Mouse (Mus musculus) bone marrow, adult 2 months (tissue): ENCODE data around the gene Atp6v1c2. TPM values are rescaled to one million over a fixed set of nuclear protein-coding genes. Genes with fewer than 3 reads are reported as not detected.
A peak's percentile ranks its signal among the peaks of the same experiment; 100 is the strongest.

Source experiments
- H3K27ac ChIP-seq: fragments of 200-500 bp; 2 replicates; pipeline ENCODE4 v1.5.1; 2012; ENCODE audit warnings: low read depth, mild to moderate bottlenecking, control low read depth, inconsistent platforms, low read length; ENCODE audit not compliant: control insufficient read depth, poor library complexity, insufficient read depth
- H3K4me1 ChIP-seq: fragments of 200-500 bp; 2 replicates; pipeline ENCODE4 v1.6.1; 2011; ENCODE audit warnings: low read length; ENCODE audit not compliant: control insufficient read depth, insufficient read depth
- H3K4me3 ChIP-seq: fragments of 200-500 bp; replicated peaks from 2 replicates; pipeline ENCODE3; 2011; ENCODE audit warnings: mild to moderate bottlenecking, low read depth, low read length, control low read depth; ENCODE audit not compliant: control insufficient read depth
- CTCF ChIP-seq: fragments of 200-500 bp; IDR thresholded peaks from 2 replicates; pipeline ENCODE4 v1.5.1; 2011; ENCODE audit warnings: low read length, control low read depth; ENCODE audit not compliant: control insufficient read depth, insufficient read depth
- POLR2A ChIP-seq: fragments of 200-500 bp; IDR thresholded peaks from 2 replicates; pipeline ENCODE4 v1.6.1; 2011; ENCODE audit warnings: low read depth, mild to moderate bottlenecking, control low read depth, low read length, borderline replicate concordance; ENCODE audit not compliant: control insufficient read depth
- WGBS: fragments of 180-500 bp; shearing (Covaris S2); methylation state at CpG from one replicate; pipeline ENCODE4 v1.1.7; 2018; 5-methylcytosine and 5-hydroxymethylcytosine counted together
- polyA plus RNA-seq: library from polyadenylated mRNA; stranded (reverse); fragments of >200 nt; gene quantifications from 2 replicates; pipeline ENCODE4 v1.2.4, GENCODE M21; 2011; ENCODE audit warnings: low replicate concordance; ENCODE audit not compliant: missing spikeins, insufficient read depth, insufficient read length

Gene Atp6v1c2
- polyA plus RNA-seq, 1 experiment = 2.6 TPM

- TF ChIP-seq POLR2A (no peak), CTCF (no peak)
- Histone ChIP-seq H3K4me3 (no peak overlapping the region), H3K4me1 (peaks cover 1% of the 10 kb centered on the region), H3K27ac (no peak overlapping the region)
- WGBS = 90% methylated on average over 2 of the region's 2 CpGs
Observed at GRCm38 (mm10) chr12:17264826-17265225, 64.3 kb downstream of the Atp6v1c2 start.

GRCm38 (mm10) chr12:17263881-17264280 lies 65.3 kb downstream of the Atp6v1c2 start:
- H3K4me3 ChIP-seq = no peak overlapping the region
- peaks cover 1% of the 10 kb centered on the region for H3K4me1 ChIP-seq
- 15% methylated on average over 3 of the region's 3 CpGs for WGBS
- no peak for TF ChIP-seq CTCF
- TF ChIP-seq POLR2A = no peak
- no peak overlapping the region for H3K27ac ChIP-seq

GRCm38 (mm10) chr12:17261005-17261404 lies 68.2 kb downstream of the Atp6v1c2 start:
- Histone ChIP-seq H3K4me3 (no peak overlapping the region), H3K27ac (no peak overlapping the region), H3K4me1 (no peaks in the 10 kb centered on the region; the same call in 1 of the 2 replicates)
- WGBS = 87% methylated on average over 3 of the region's 3 CpGs
- TF ChIP-seq CTCF = no peak
- no peak for TF ChIP-seq POLR2A

GRCm38 (mm10) chr12:17258431-17258830 lies 70.7 kb downstream of the Atp6v1c2 start:
- TF ChIP-seq POLR2A (no peak), CTCF (no peak)
- WGBS = 86% methylated on average over 7 of the region's 7 CpGs
- no peak overlapping the region for H3K4me3 ChIP-seq
- no peaks in the 10 kb centered on the region for H3K4me1 ChIP-seq
- no peak overlapping the region for H3K27ac ChIP-seq

GRCm38 (mm10) chr12:17256905-17257304 lies 72.3 kb downstream of the Atp6v1c2 start:
- TF ChIP-seq CTCF (peak; percentile 73), POLR2A (no peak)
- no peak overlapping the region for H3K4me3 ChIP-seq
- H3K27ac ChIP-seq = no peak overlapping the region
- 5% methylated on average over 9 of the region's 10 CpGs for WGBS
- H3K4me1 ChIP-seq = no peaks in the 10 kb centered on the region

- Histone ChIP-seq H3K27ac (no peak overlapping the region), H3K4me1 (no peaks in the 10 kb centered on the region), H3K4me3 (no peak overlapping the region)
- 67% methylated on average over 6 of the region's 6 CpGs for WGBS
- TF ChIP-seq POLR2A (no peak), CTCF (no peak)
Observed at GRCm38 (mm10) chr12:17255602-17256001, 73.6 kb downstream of the Atp6v1c2 start.

GRCm38 (mm10) chr12:17253069-17253468 lies 76.1 kb downstream of the Atp6v1c2 start:
- Histone ChIP-seq H3K4me3 (no peak overlapping the region), H3K4me1 (no peaks in the 10 kb centered on the region), H3K27ac (no peak overlapping the region)
- TF ChIP-seq CTCF (peak; percentile 65), POLR2A (no peak)
- 9% methylated on average over 9 of the region's 9 CpGs for WGBS

GRCm38 (mm10) chr12:17250962-17251361 lies 78.2 kb downstream of the Atp6v1c2 start:
- no peak overlapping the region for H3K4me3 ChIP-seq
- WGBS = 69% methylated on average over 8 of the region's 8 CpGs
- H3K27ac ChIP-seq = no peak overlapping the region
- TF ChIP-seq CTCF (no peak), POLR2A (no peak)
- no peaks in the 10 kb centered on the region for H3K4me1 ChIP-seq

- no peak overlapping the region for H3K27ac ChIP-seq
- TF ChIP-seq CTCF (no peak), POLR2A (no peak)
- no peaks in the 10 kb centered on the region for H3K4me1 ChIP-seq
- H3K4me3 ChIP-seq = no peak overlapping the region
Observed at GRCm38 (mm10) chr12:17242041-17242440, 87.1 kb downstream of the Atp6v1c2 start.
